Mouse (Mus musculus): Measurements from ENCODE around the gene Tmem104. TPM values are rescaled to one million over a fixed set of nuclear protein-coding genes. Genes with fewer than 3 reads are reported as not detected.
A peak's percentile ranks its signal among the peaks of the same experiment; 100 is the strongest.

Gene Tmem104
- polyA plus RNA-seq, 1 experiment from 2014 or later = 10.6 TPM

DNA sequence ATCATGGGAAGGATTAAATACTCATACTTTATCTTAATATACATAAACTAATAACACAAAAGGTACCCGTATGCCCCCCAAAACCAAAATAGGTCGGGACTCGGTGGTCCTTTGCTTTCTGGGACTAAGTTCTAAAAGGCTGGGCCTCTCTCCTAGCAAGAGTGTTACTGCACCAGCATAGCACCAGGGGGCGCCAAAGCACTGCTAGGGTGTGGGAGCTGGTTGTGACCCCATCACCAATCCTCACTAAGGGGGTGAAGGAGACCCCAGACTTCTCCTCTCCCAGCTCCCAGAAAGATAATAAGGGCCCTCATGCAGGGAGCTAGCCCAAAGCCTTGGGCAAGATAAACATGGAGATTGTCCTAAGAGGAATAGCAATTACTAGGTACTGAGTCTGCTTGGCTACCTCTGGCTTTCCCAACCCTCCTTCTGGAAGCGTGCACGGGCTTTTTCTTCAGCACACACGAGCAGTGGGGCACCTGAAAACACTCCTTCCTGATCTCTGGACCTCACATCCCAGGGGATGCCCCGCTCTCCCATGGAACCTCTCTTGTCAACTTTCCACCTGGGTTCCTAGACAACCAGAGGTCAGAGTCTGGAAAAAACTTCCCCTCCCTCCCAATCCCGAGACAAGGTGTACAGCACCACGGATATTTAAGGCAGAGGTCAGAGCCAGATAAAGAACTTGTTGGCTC lies 26.3 kb upstream of the Tmem104 start:
- peaks cover 68% of the 10 kb centered on the region for H3K4me1 ChIP-seq (replicated peaks)
- WGBS = 32% methylated on average over 10 of the region's 10 CpGs
- no peaks in the 10 kb centered on the region for H3K36me3 ChIP-seq
- DNase-seq (ENCODE audit: low spot score) = peak; percentile 79
- peaks cover 75% of the 10 kb centered on the region for H3K27me3 ChIP-seq (ENCODE audit: insufficient read depth, poor library complexity, severe bottlenecking)
- no peak overlapping the region for H3K27ac ChIP-seq
- no peak overlapping the region for H3K4me3 ChIP-seq
- no peaks in the 10 kb centered on the region for H3K9me3 ChIP-seq

DNA sequence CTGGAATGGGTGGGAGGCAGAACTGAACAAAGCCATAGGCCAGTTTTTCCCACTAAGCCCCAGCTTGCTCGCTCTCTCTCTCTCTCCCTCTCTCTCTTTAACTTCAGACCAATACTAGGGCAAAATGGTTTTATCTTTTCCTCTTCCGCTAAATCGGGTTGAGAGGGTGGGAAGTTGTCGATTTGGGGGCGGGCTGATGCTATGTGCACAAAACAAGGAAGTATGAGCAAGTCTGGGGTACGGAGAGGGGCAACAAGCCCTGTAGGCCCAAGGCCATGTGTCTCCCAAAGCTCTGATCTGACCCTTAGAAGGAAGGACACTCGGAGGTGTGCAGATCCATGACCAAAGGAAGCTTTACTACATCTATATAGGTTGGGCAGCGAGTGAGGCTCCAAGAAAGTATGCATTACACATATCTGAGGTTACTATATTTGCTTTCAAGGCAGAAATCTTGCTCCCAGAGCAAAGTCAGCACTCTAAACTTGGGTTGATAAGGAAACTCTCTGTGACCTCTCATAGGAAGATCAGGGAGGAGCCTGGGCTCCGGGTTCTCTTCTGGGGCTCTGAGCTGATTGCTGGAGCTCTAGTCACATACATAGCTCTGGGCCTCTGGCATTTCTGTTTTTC lies 25.6 kb upstream of the Tmem104 start:
- no peaks in the 10 kb centered on the region for H3K9me3 ChIP-seq
- H3K27ac ChIP-seq = no peak overlapping the region
- H3K4me3 ChIP-seq = no peak overlapping the region
- peaks cover 69% of the 10 kb centered on the region for H3K27me3 ChIP-seq (ENCODE audit: insufficient read depth, poor library complexity, severe bottlenecking)
- DNase-seq (ENCODE audit: low spot score) = no peak
- no peaks in the 10 kb centered on the region for H3K36me3 ChIP-seq
- H3K4me1 ChIP-seq (replicated peaks) = peaks cover 70% of the 10 kb centered on the region
- WGBS = 62% methylated on average over 9 of the region's 9 CpGs

DNA sequence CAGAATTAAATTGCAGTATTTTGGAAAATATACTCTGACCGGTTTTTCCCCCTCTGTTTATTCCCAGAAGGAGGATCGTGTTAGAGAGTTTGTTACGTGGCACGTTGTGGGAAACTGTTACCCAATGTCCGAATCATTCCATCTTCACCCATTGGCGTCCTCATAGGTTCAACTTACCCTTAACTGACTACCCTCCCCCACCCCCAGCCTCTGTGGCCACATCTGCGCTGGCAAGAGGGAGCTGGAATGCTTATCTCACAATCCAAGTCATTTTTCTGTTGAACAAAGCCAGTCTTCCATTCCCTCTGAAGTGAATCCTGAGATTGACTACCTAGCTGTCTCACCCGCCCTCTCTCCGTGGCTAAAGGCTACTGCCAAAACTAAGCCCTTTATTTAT lies 25.1 kb upstream of the Tmem104 start:
- Histone ChIP-seq H3K27ac (peak overlapping the region; percentile 85), H3K27me3 (ENCODE audit: insufficient read depth, poor library complexity, severe bottlenecking) (peaks cover 64% of the 10 kb centered on the region), H3K4me3 (peak overlapping the region; percentile 75), H3K36me3 (no peaks in the 10 kb centered on the region), H3K4me1 (replicated peaks) (peaks cover 70% of the 10 kb centered on the region), H3K9me3 (no peaks in the 10 kb centered on the region)
- no peak for DNase-seq (ENCODE audit: low spot score)
- 22% methylated on average over 9 of the region's 9 CpGs for WGBS

DNA sequence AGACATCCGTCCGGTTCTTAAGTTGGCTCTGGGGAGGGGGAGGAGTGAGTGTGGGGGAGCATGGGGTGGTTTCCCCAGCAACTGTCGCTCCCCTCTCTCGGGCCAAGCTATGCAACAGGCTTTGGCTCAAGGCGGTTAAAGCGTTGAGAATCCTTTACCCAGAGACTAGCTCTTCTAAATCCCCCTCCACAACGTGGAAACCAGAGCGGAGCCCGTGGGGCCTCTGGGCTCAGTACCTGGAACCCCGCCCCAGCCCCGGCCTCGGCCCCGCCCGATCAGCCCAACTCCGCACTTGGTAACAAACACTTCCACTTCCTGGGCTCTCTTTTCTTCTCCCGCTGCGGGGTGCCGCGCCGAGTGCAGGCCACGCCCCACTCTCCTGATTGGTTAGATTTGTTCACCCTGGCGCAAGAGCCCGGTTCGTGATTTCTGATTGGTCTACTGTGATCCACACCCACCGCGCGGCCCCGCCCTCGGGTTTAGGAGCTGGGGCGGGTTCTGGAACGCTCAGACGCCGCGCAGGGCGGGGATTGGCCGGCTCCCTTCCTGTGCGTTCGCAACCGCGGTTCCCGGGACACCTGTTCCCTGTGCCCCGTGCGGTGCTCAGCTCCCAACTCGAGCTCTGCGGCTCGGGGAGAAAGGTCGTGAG lies 24.3 kb upstream of the Tmem104 start, which contains the start of gene Slc9a3r1:
Gene Slc9a3r1, plus strand, starts transcription at position 510 of the 649 bp plus-strand sequence.
- peak; percentile 97 for DNase-seq (ENCODE audit: low spot score)
- Histone ChIP-seq H3K36me3 (no peaks in the 10 kb centered on the region), H3K27me3 (ENCODE audit: insufficient read depth, poor library complexity, severe bottlenecking) (peaks cover 56% of the 10 kb centered on the region), H3K9me3 (no peaks in the 10 kb centered on the region), H3K27ac (peak within 1 kb of the TSS; percentile 85), H3K4me3 (peak within 1 kb of the TSS; percentile 75), H3K4me1 (replicated peaks) (peaks cover 71% of the 10 kb centered on the region)
- under 1% methylated on average over 47 of the region's 47 CpGs for WGBS

DNA sequence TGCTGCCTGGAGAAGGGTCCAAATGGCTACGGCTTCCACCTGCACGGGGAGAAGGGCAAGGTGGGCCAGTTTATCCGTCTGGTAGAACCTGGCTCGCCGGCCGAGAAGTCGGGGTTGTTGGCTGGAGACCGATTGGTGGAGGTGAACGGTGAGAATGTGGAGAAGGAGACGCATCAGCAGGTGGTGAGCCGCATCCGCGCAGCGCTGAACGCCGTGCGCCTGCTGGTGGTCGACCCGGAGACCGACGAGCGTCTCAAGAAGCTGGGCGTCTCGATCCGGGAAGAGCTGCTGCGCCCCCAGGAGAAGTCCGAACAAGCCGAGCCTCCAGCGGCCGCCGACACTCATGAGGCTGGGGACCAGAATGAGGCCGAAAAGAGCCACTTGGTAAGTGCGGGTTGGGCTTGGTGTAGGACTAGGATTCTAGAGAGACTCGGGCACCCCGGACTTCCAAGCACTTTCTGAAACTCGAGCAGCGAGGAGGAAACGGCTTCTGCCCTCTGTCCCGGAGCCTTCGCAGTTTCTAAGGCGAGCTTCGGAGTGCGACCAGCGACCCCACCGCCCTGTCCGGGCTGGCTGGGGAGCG lies 23.6 kb upstream of the Tmem104 start:
- DNase-seq (ENCODE audit: low spot score) = no peak
- Histone ChIP-seq H3K4me3 (peak overlapping the region; percentile 75), H3K27ac (peak overlapping the region; percentile 85), H3K4me1 (replicated peaks) (peaks cover 64% of the 10 kb centered on the region), H3K9me3 (no peaks in the 10 kb centered on the region), H3K36me3 (no peaks in the 10 kb centered on the region), H3K27me3 (ENCODE audit: insufficient read depth, poor library complexity, severe bottlenecking) (peaks cover 53% of the 10 kb centered on the region)
- WGBS = under 1% methylated on average over 47 of the region's 47 CpGs

DNA sequence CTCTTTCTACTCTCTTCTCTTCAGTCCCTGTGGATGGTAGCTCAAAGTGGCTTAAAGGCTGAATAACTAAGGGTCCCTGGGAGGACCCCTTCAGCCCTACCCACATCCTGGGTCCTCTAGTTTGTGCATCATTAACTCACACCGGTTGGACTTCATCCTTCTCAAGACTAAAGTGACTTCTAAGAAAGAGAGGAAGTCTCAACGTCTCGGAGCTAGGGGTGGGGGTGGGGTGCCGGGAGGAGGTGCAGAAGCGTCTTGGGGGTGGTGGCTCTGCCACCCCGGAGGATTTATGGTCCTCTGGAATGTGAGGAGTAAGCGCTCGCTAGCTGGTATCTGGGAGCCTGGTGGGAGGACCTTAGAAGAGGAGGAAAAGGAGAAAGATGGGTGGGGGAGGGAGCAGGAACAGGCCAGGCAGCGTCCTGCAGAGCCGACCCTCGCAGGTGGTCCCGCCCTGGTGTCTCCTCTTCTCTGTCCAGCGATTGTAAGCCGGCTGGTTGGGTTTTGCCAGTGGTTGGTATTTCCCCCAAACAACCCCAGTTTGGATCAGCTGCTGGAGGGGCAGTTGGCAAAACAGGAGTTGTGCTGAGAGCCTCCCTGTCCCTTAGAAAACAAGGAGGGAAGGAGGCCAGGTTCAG lies 22.8 kb upstream of the Tmem104 start:
- Histone ChIP-seq H3K4me3 (peak overlapping the region; percentile 75), H3K4me1 (replicated peaks) (peaks cover 64% of the 10 kb centered on the region), H3K36me3 (no peaks in the 10 kb centered on the region), H3K27me3 (ENCODE audit: insufficient read depth, poor library complexity, severe bottlenecking) (peaks cover 51% of the 10 kb centered on the region), H3K9me3 (no peaks in the 10 kb centered on the region), H3K27ac (peak overlapping the region; percentile 85)
- WGBS = 0% methylated on average over 14 of the region's 14 CpGs
- DNase-seq (ENCODE audit: low spot score) = no peak

DNA sequence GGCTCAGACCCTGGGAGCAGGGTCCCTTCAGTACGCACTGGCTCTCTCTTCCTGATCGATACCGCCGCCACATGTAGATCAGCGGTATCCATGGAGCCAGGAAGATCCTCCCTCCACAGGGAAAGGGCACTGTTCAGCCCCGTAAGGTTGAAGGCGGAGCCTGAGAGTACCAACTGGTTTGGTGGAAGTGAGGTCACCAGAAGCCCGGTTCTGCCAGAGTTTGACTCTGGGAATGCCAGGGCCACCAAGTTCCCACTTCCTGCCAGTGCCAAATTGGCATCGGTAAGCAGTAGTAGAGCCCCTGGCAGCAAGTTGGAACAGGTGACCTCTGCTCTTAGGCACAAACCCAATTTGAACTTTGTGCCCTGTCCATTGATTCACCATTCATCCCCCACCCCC lies 22.3 kb upstream of the Tmem104 start:
- Histone ChIP-seq H3K4me1 (replicated peaks) (peaks cover 60% of the 10 kb centered on the region), H3K27me3 (ENCODE audit: insufficient read depth, poor library complexity, severe bottlenecking) (peaks cover 46% of the 10 kb centered on the region), H3K9me3 (no peaks in the 10 kb centered on the region), H3K4me3 (peak overlapping the region; percentile 75), H3K27ac (peak overlapping the region; percentile 85; the same call in 1 of the 2 replicates), H3K36me3 (no peaks in the 10 kb centered on the region)
- no peak for DNase-seq (ENCODE audit: low spot score)
- WGBS = under 1% methylated on average over 9 of the region's 9 CpGs

DNA sequence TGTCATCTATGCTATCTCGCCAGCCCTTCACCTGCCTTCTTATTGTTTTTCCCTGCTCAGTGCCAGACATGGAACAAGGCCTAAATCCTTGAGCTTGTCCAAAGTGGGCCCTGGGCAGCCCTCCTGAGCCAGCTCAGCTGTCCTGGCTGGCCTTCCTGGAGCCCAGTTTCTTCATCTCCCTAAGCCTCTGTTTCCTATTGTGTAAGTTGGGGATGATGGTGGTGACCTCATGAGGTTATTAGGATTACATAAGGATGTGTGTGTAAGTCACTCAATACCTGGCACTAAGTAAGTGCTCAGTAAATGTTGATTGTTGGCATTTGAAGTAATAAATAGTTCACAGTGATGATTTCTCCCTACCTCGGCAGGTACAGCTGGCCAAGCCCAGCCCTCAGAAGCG lies 20.5 kb upstream of the Tmem104 start:
- WGBS = 88% methylated on average over 3 of the region's 3 CpGs
- Histone ChIP-seq H3K27me3 (ENCODE audit: insufficient read depth, poor library complexity, severe bottlenecking) (peaks cover 42% of the 10 kb centered on the region), H3K27ac (no peak overlapping the region), H3K36me3 (no peaks in the 10 kb centered on the region), H3K4me3 (no peak overlapping the region), H3K4me1 (replicated peaks) (peaks cover 60% of the 10 kb centered on the region), H3K9me3 (no peaks in the 10 kb centered on the region)
- DNase-seq (ENCODE audit: low spot score) = no peak

DNA sequence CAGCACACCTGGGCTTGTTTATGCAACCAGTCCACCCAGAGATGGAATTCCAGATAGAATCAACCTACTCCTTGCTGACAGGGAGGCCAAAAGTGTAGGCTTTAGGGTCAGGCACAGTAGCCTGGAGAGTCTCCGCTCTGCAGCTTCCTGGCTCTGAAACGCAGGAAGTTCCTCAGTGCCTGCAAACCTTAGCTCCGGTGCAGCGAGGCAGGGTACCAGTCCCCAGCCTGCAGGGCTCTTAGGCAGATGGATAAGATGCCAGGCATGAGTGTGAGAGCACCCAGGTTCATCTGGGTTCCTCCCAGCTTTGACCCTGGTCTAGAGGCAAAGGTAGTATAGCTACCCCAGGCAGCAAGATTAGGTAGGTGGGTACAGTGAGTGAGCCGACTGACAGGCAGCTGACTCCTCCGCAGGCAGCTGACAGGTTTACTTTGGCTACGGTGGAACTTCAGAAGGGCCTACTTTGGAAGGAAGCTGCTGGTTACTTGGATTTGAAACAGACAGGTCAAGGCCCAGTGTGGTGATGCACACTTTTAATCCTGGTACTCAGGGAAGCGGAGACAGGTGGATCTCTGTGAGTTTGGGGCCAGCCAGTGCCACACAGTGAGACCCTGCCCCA lies 19.5 kb upstream of the Tmem104 start:
- WGBS = 82% methylated on average over 8 of the region's 8 CpGs
- H3K27ac ChIP-seq = no peak overlapping the region
- DNase-seq (ENCODE audit: low spot score) = no peak
- H3K27me3 ChIP-seq (ENCODE audit: insufficient read depth, poor library complexity, severe bottlenecking) = peaks cover 41% of the 10 kb centered on the region
- peaks cover 60% of the 10 kb centered on the region for H3K4me1 ChIP-seq (replicated peaks)
- H3K4me3 ChIP-seq = no peak overlapping the region
- H3K36me3 ChIP-seq = no peaks in the 10 kb centered on the region
- no peaks in the 10 kb centered on the region for H3K9me3 ChIP-seq

DNA sequence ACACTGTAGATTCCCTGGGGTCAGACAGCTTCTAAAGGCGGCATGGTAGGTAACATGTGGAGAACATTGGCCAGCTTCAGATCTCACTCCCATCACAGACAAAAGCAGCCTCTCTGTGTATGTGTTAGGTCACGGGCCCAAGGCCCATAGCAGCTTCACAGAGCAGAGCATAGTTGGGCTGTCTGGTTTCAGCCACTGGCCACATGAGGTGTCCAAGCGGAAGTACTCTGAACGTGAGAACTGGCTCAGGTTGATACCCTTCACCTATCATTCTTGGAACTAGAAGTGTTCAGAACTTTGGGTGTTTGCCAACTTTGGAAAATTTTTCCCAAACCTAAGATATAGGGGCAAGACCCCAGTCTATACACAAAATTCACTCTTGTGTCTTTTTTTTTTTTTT lies 17.9 kb upstream of the Tmem104 start:
- WGBS = 90% methylated on average over 4 of the region's 4 CpGs
- Histone ChIP-seq H3K4me3 (no peak overlapping the region), H3K9me3 (no peaks in the 10 kb centered on the region), H3K4me1 (replicated peaks) (peaks cover 60% of the 10 kb centered on the region), H3K27ac (no peak overlapping the region), H3K36me3 (no peaks in the 10 kb centered on the region), H3K27me3 (ENCODE audit: insufficient read depth, poor library complexity, severe bottlenecking) (peaks cover 50% of the 10 kb centered on the region)
- DNase-seq (ENCODE audit: low spot score) = no peak

DNA sequence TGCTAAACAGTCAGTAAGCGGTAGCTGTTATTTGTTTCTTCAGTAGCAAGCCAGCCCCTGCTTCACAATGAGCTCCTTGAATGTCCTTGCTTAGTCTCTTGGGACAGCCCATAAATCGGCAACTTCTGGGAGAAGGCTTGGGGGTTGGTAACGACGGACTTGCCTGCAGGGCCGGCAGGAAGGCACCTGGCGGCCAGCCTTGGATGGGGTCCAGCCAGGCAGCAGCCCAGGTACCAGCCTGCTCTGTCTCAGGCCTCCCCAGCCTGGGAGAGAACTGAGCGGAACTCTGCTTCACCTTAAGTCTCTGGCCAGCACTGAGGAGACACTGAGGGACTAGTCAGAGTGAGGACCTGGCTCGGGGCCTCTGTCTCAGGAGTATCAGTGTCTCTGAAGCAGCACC lies 16.2 kb upstream of the Tmem104 start:
- 43% methylated on average over 8 of the region's 8 CpGs for WGBS
- DNase-seq (ENCODE audit: low spot score) = no peak
- Histone ChIP-seq H3K36me3 (no peaks in the 10 kb centered on the region), H3K27ac (0 out of 2 replicates have a peak overlapping the region, but pooled peaks have one; percentile 74), H3K4me1 (replicated peaks) (peaks cover 60% of the 10 kb centered on the region), H3K27me3 (ENCODE audit: insufficient read depth, poor library complexity, severe bottlenecking) (peaks cover 47% of the 10 kb centered on the region), H3K4me3 (no peak overlapping the region), H3K9me3 (no peaks in the 10 kb centered on the region)

DNA sequence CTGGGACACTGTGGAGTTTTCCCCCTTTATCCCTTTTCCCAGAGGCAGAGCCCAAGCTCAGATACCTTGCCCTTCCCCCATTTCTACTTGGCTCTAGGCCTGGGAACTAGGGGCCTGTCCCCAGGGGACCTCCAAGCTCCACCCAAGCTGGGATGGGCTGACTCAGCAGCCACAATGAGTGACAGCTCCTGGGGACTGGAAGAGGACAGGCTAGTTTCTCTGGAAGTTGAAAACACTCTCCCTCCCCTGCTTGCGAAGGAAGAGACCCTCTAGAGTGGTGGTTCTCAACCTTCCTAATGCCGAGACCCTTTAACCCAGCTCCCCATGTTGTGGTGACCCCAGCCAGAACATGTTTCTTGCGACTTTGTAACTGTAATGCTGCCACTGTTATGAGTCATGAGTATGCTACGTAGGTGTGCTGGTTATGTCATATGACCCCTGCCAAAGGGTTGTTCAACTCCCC lies 14.4 kb upstream of the Tmem104 start:
- peak; percentile 48 for DNase-seq (ENCODE audit: low spot score)
- peaks cover 50% of the 10 kb centered on the region for H3K27me3 ChIP-seq (ENCODE audit: insufficient read depth, poor library complexity, severe bottlenecking)
- no peak overlapping the region for H3K4me3 ChIP-seq

More for the DNA sequence above, 14.4 kb upstream of the Tmem104 start:
- H3K36me3 ChIP-seq = no peaks in the 10 kb centered on the region
- WGBS = 14% methylated on average over 4 of the region's 4 CpGs
- no peaks in the 10 kb centered on the region for H3K9me3 ChIP-seq
- H3K4me1 ChIP-seq (replicated peaks) = peaks cover 72% of the 10 kb centered on the region
- peak overlapping the region; percentile 74 for H3K27ac ChIP-seq

All from hindbrain, embryonic 10.5 days (tissue).